Mouse (Mus musculus) lung, postnatal 0 days (tissue): ENCODE data around the gene Tmem176b. TPM values are rescaled to one million over a fixed set of nuclear protein-coding genes. Genes with fewer than 3 reads are reported as not detected.
"Not testable (repeated sequence)": the region's sequence is repeated elsewhere in the genome, so short reads cannot be mapped to it uniquely, and the experiment has no call there.

ENCODE experiments used
- ATAC-seq: fragments of 200-750 bp; cut with Nextera tagmentation; 2 replicates; pipeline ENCODE4 v1.8.0; 2017; ENCODE audit warnings: moderate library complexity
- DNase-seq: peaks from one replicate; pipeline ENCODE4 v3.0.0-alpha.2; 2016; ENCODE audit warnings: low spot score
- H3K27ac ChIP-seq: fragments of 300-500 bp; sonication (generic); 2 replicates; pipeline ENCODE4 v1.5.1; 2014; ENCODE audit warnings: antibody characterized with exemption, mild to moderate bottlenecking, low read length, mixed read lengths
- H3K27me3 ChIP-seq: fragments of 300-500 bp; sonication (generic); replicated peaks from 2 replicates; pipeline ENCODE4 v1.6.1; 2014; ENCODE audit warnings: low read length, mixed read lengths; ENCODE audit not compliant: insufficient read depth
- H3K36me3 ChIP-seq: fragments of 300-500 bp; sonication (generic); 2 replicates; pipeline ENCODE4 v1.6.1; 2014; ENCODE audit warnings: low read length, mixed read lengths; ENCODE audit not compliant: insufficient read depth
- H3K4me1 ChIP-seq: fragments of 300-500 bp; sonication (generic); 2 replicates; pipeline ENCODE4 v1.6.1; 2014; ENCODE audit warnings: antibody characterized with exemption, low read depth, low read length, mixed read lengths; ENCODE audit not compliant: insufficient read depth
- H3K4me2 ChIP-seq: fragments of 300-500 bp; sonication (generic); replicated peaks from 2 replicates; pipeline ENCODE4 v1.6.1; 2014; ENCODE audit warnings: low read depth, mild to moderate bottlenecking, low read length, moderate library complexity, mixed read lengths
- H3K4me3 ChIP-seq: fragments of 300-500 bp; sonication (generic); 2 replicates; pipeline ENCODE4 v1.5.1; 2014; ENCODE audit warnings: low read depth, low read length
- H3K9ac ChIP-seq: fragments of 300-500 bp; sonication (generic); replicated peaks from 2 replicates; pipeline ENCODE4 v1.6.1; 2014; ENCODE audit warnings: low read depth, mild to moderate bottlenecking
- H3K9me3 ChIP-seq: fragments of 300-500 bp; sonication (generic); 2 replicates; pipeline ENCODE4 v1.6.1; 2016; ENCODE audit warnings: low read length, mixed read lengths
- CTCF ChIP-seq: IDR thresholded peaks from 2 replicates; pipeline ENCODE4 v1.5.1; 2016; ENCODE audit warnings: antibody characterized with exemption, mild to moderate bottlenecking
- EP300 ChIP-seq: IDR thresholded peaks from 2 replicates; pipeline ENCODE4 v1.6.1; 2016; ENCODE audit warnings: antibody characterized with exemption, mild to moderate bottlenecking, control low read depth
- WGBS: fragments of 180-500 bp; shearing (Covaris S2); extraction: QIAGEN DNeasy Blood & Tissue Kit; methylation state at CpG from one replicate; pipeline ENCODE4 v1.1.7; 2014; 5-methylcytosine and 5-hydroxymethylcytosine counted together
- polyA plus RNA-seq: library from polyadenylated mRNA; unstranded; fragments of >200 nt; fragmentation: Nextera tagmentation; extraction: Ambion mirVana; gene quantifications from 2 replicates; pipeline ENCODE4 v1.2.1, GENCODE M21; 2015

Gene Tmem176b
- polyA plus RNA-seq, 1 experiment from 2014 or later: 806 TPM

DNA sequence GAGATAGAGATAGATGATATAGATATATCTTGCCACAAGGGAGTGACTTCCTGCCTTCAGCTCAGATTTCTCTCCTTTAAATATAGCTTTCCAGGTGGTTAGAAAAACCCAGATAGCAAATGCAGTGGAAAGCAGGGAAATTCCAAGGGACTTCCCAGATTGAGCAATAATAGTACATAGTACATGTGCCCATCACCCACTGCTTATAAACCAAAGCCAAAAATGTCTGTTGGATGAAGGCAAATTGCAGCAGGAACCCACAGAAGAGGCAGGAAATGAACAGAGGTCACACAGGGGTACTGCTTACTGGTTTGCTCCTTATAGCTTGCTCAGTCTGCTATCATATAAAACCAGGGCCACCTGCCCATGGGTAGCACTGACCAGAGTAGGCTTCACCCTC lies 11.6 kb downstream of the Tmem176b start:
- H3K9ac ChIP-seq: no peak overlapping the region
- peak; percentile 54 for DNase-seq
- 0 out of 2 replicates have a peak, but pooled peaks have one; percentile 36 for TF ChIP-seq EP300
- TF ChIP-seq CTCF: no peak
- no peak overlapping the region for H3K4me2 ChIP-seq
- H3K4me1 ChIP-seq: peaks cover 18% of the 10 kb centered on the region; the same call in 1 of the 2 replicates
- H3K4me3 ChIP-seq: no peak overlapping the region
- no peaks in the 10 kb centered on the region for H3K9me3 ChIP-seq
- H3K36me3 ChIP-seq: peaks cover 18% of the 10 kb centered on the region
- H3K27me3 ChIP-seq: no peaks in the 10 kb centered on the region
- H3K27ac ChIP-seq: peak overlapping the region; percentile 64
- peak; percentile 20 for ATAC-seq

DNA sequence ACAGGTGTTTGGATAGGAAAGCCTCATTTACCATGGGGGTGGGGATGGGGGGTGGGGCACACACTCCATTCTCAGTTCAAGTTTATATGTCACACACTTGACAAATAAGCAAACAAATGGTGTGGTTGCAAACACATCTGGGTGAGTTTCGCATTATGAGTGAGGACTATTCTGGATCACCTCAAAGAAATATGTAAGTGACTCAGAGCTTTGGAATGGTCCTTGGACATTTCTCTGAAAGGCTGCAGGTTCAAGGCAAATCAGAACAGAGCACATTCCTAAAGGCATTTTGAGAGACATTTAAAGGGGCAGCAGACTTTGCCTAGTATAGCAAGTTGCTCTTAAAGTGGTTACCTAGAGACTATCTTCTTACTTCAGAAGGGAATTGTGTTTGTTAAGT lies 12.3 kb downstream of the Tmem176b start:
- ATAC-seq: peak; percentile 80

DNA sequence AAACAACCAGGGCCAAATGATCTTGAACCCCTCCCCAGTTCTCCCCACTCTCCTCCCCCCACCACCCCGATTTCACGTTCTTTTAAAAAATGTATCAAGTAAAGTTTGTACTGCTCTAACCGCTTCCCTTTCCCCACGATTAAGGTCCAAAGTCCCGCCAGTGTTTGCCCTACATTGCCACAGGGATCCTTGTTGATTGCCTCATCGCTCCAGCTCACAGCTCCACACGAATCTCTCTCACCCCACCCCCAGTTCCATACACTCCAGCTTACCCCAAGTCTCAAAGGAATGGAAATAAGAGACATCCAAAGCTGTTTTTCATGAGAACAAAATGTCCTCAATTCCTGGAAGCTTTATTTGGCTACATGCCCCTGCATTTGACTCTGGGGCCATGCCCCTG lies 16.3 kb downstream of the Tmem176b start:
- WGBS: 38% methylated on average over 7 of the region's 7 CpGs
- peaks cover 11% of the 10 kb centered on the region for H3K4me1 ChIP-seq
- DNase-seq (peak; percentile 91), ATAC-seq (peak; percentile 75)
- H3K4me3 ChIP-seq: no peak overlapping the region
- no peak overlapping the region for H3K9ac ChIP-seq
- H3K27me3 ChIP-seq: no peaks in the 10 kb centered on the region
- H3K9me3 ChIP-seq: no peaks in the 10 kb centered on the region
- H3K27ac ChIP-seq: peak overlapping the region; percentile 44; the same call in 1 of the 2 replicates
- no peak overlapping the region for H3K4me2 ChIP-seq
- TF ChIP-seq CTCF (no peak), EP300 (peak; percentile 89)
- no peaks in the 10 kb centered on the region for H3K36me3 ChIP-seq

More for the DNA sequence above, 12.3 kb downstream of the Tmem176b start:
- Histone ChIP-seq H3K27ac (no peak overlapping the region), H3K4me2 (no peak overlapping the region), H3K36me3 (peaks cover 11% of the 10 kb centered on the region), H3K27me3 (no peaks in the 10 kb centered on the region), H3K9ac (no peak overlapping the region), H3K4me1 (peaks cover 20% of the 10 kb centered on the region), H3K4me3 (no peak overlapping the region), H3K9me3 (no peaks in the 10 kb centered on the region)
- 60% methylated on average over 1 of the region's 1 CpGs for WGBS
- TF ChIP-seq CTCF: no peak
- TF ChIP-seq EP300: peak; percentile 87
- peak; percentile 84 for DNase-seq

DNA sequence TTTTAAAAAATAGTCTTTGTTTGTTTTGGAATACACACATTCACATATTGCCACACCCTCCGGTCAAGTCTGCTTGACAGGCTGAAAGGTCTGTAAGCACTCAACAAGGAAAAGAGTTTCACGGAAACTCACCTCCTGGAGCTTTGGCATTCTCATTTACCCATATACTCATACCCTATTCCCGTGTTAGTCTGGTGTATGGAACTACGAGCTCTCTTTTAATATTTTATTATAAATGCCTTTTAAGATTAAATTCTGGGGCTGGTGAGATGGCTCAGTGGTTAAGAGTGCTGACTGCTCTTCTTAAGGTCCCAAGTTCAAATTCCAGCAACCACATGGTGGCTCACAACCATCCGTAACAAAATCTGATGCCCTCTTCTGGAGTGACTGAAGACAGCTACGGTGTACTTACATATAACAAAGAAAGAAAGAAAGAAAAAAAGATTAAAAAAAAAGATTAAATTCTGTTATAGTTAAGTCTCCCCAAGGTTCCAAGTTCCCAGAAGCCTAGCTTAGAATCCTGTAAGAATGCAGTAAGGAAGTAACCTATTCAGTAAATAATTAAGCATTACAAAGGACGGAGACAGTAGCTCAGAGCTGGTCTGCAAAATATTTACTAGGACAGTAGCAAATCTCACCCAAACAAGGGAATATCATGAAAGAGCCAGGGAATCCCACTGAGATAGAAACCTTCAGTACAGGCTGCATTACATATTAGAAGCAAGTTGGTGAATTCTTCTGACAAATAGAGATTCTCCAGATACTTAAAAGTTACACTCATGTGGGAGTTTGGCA lies 19.1 kb downstream of the Tmem176b start:
- H3K27me3 ChIP-seq, ATAC-seq, H3K9ac ChIP-seq, H3K4me2 ChIP-seq, H3K4me1 ChIP-seq, H3K36me3 ChIP-seq, H3K27ac ChIP-seq, H3K9me3 ChIP-seq, H3K4me3 ChIP-seq: not testable (repeated sequence)
- DNase-seq: peak; percentile 64
- WGBS: 66% methylated on average over 7 of the region's 7 CpGs

DNA sequence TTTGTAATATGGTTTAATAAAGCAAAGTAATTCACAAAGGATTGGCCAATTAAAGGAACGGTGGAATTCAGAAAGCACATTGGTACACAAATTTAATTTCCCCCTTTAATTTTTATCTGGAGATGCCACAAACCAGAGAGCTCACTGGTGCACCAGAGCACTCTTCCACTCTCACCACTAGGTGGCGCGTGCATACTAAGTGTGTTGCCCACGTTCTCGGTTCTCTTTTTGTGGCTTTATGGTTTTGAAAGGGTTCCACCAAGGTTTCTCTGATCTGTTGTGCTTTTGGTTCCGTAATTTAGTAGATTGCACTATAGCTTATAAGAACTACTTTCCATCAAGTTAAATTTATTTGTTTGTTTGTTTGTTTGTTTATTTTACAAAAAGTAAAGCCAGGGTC lies 23.5 kb downstream of the Tmem176b start:
- H3K36me3 ChIP-seq: no peaks in the 10 kb centered on the region
- H3K4me1 ChIP-seq: no peaks in the 10 kb centered on the region
- 2% methylated on average over 6 of the region's 6 CpGs for WGBS
- peak; percentile 92 for DNase-seq
- no peak overlapping the region for H3K4me3 ChIP-seq
- no peak overlapping the region for H3K4me2 ChIP-seq
- ATAC-seq: peak; percentile 68
- TF ChIP-seq EP300: 0 out of 2 replicates have a peak, but pooled peaks have one; percentile 6
- peak; percentile 95 for TF ChIP-seq CTCF
- H3K27ac ChIP-seq: no peak overlapping the region
- no peaks in the 10 kb centered on the region for H3K27me3 ChIP-seq
- H3K9ac ChIP-seq: no peak overlapping the region
- H3K9me3 ChIP-seq: no peaks in the 10 kb centered on the region

DNA sequence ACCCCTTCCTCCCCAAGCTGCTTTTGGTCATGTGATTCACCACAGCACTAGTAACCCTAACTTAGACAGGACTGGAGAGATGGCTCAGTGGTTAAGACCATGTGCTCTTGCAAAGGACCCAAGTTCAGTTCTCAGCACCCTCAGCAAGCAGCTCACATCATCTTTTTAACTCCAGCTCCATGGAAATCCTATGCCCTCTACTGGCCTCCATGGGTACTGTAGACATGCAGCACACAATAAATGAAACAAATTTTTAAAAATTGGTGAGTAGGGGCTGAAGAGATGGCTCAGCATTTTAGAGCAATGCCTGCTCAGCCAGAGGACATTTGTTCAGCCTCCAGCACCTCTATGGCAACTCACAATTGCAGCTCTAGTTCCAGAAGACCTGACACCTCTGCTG lies 26.3 kb downstream of the Tmem176b start:
- no peak overlapping the region for H3K9ac ChIP-seq
- no peak overlapping the region for H3K4me3 ChIP-seq
- H3K9me3 ChIP-seq: no peaks in the 10 kb centered on the region
- peak; percentile 51 for TF ChIP-seq CTCF
- TF ChIP-seq EP300: no peak
- DNase-seq: no peak
- H3K36me3 ChIP-seq: no peaks in the 10 kb centered on the region
- no peaks in the 10 kb centered on the region for H3K27me3 ChIP-seq
- no peaks in the 10 kb centered on the region for H3K4me1 ChIP-seq
- H3K4me2 ChIP-seq: no peak overlapping the region
- ATAC-seq: no peak
- H3K27ac ChIP-seq: no peak overlapping the region
